Mouse (Mus musculus) midbrain, postnatal 0 days (tissue): ENCODE measurements around the gene Tmem234. TPM values are rescaled to one million over a fixed set of nuclear protein-coding genes. Genes with fewer than 3 reads are reported as not detected.

ENCODE experiments used
- ATAC-seq: fragments of 200-750 bp; cut with Nextera tagmentation; 2 replicates; pipeline ENCODE4 v1.8.0; 2017; ENCODE audit warnings: moderate number of reproducible peaks, mild to moderate bottlenecking, moderate TSS enrichment, moderate library complexity; ENCODE audit not compliant: low FRiP score
- DNase-seq: peaks from one replicate; pipeline ENCODE4 v3.0.0-alpha.2; 2015; ENCODE audit warnings: low spot score
- H3K27ac ChIP-seq: fragments of 300-500 bp; sonication (generic); 2 replicates; pipeline ENCODE4 v1.5.1; 2014; ENCODE audit warnings: low read depth, mild to moderate bottlenecking, low read length, mixed read lengths
- H3K27me3 ChIP-seq: fragments of 300-500 bp; sonication (generic); 2 replicates; pipeline ENCODE4 v1.6.1; 2014; ENCODE audit warnings: low read length, control low read depth, mixed read lengths; ENCODE audit not compliant: insufficient read depth
- H3K36me3 ChIP-seq: fragments of 300-500 bp; sonication (generic); 2 replicates; pipeline ENCODE4 v1.6.1; 2014; ENCODE audit warnings: low read length, control low read depth, mixed read lengths; ENCODE audit not compliant: insufficient read depth
- H3K4me1 ChIP-seq: fragments of 300-500 bp; sonication (generic); 2 replicates; pipeline ENCODE4 v1.6.1; 2014; ENCODE audit warnings: mild to moderate bottlenecking, control low read depth, antibody characterized with exemption, low read length, mixed read lengths; ENCODE audit not compliant: insufficient read depth
- H3K4me2 ChIP-seq: fragments of 300-500 bp; sonication (generic); 2 replicates; pipeline ENCODE4 v1.6.1; 2014; ENCODE audit warnings: low read depth, mild to moderate bottlenecking, low read length, mixed read lengths; ENCODE audit not compliant: poor library complexity, severe bottlenecking
- H3K4me3 ChIP-seq: fragments of 300-500 bp; sonication (generic); 2 replicates; pipeline ENCODE4 v1.5.1; 2014; ENCODE audit warnings: low read depth, mild to moderate bottlenecking, low read length, moderate library complexity
- H3K9ac ChIP-seq: fragments of 300-500 bp; sonication (generic); replicated peaks from 2 replicates; pipeline ENCODE4 v1.6.1; 2014; ENCODE audit warnings: mild to moderate bottlenecking, low read length, moderate library complexity, mixed read lengths; ENCODE audit not compliant: poor library complexity, severe bottlenecking
- H3K9me3 ChIP-seq: fragments of 300-500 bp; sonication (generic); 2 replicates; pipeline ENCODE4 v1.6.1; 2016; ENCODE audit warnings: low read length, control low read depth
- CTCF ChIP-seq: IDR thresholded peaks from 2 replicates; pipeline ENCODE4 v1.5.1; 2016; ENCODE audit warnings: antibody characterized with exemption, mild to moderate bottlenecking
- WGBS: fragments of 180-500 bp; shearing (Covaris S2); extraction: QIAGEN DNeasy Blood & Tissue Kit; methylation state at CpG from one replicate; pipeline ENCODE4 v1.1.7; 2014; 5-methylcytosine and 5-hydroxymethylcytosine counted together
- polyA plus RNA-seq: library from polyadenylated mRNA; unstranded; fragments of >200 nt; fragmentation: Nextera tagmentation; extraction: Ambion mirVana; gene quantifications from 2 replicates; pipeline ENCODE4 v1.2.1, GENCODE M21; 2015
- total RNA-seq: library from RNA; depleted of rRNA; stranded (reverse); fragments of >200 nt; gene quantifications from 2 replicates; pipeline ENCODE4 v1.2.3, GENCODE M21; 2014

Gene Tmem234
- total and polyA plus RNA-seq, 2 experiments from 2014 or later: 189 to 210 TPM

DNA sequence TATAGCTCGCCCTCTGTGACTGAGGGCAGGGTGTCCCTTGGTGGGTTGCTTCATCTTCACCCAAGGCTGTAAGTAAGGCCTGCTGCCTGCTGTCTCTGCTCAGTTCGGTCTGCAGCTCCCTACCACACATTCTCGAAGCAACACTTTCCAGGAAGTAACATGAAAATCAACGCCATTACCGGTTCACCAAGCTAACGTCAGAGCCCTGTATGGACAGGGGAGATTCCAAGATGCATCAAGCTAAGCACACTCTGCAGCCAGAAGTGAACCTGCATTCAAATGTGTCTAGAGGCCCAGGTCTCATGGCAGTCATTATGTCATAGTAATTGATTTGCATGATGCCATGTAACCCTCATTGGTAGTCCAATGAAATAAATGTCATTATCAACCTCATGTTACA is 30.4 kb upstream of the Tmem234 start:
- Histone ChIP-seq H3K27ac (no peak overlapping the region), H3K4me2 (no peak overlapping the region), H3K27me3 (no peaks in the 10 kb centered on the region), H3K4me1 (no peaks in the 10 kb centered on the region), H3K9ac (no peak overlapping the region), H3K36me3 (no peaks in the 10 kb centered on the region), H3K4me3 (no peak overlapping the region), H3K9me3 (no peaks in the 10 kb centered on the region)
- DNase-seq: no peak
- ATAC-seq: no peak
- 89% methylated on average over 6 of the region's 6 CpGs for WGBS
- no peak for TF ChIP-seq CTCF

DNA sequence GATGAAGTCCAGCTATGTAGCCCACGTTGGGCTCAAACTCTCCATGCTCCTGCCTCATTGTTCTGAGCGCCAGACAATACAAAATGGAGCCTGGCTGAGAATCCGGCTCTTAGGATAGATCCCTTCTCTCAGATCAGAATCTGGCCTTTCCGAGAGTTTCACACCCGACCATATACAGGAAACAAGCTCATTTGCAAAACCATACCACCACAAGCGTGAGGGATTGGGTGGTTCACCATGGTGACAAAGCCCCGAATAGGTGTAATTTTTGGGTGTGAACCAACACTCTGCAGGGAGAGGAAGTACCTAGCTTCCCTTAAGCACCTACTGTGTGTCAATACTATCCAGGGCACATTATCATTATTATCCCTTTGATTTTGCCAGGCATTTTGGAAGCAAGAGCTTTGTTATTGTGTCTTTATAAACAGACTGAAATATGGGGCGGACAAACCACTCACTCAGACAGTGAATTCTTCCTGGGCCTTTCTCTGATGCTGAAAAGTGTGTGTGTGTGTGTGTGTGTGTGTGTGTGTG is 28.9 kb upstream of the Tmem234 start:
- TF ChIP-seq CTCF: no peak
- no peaks in the 10 kb centered on the region for H3K36me3 ChIP-seq
- ATAC-seq (no peak), DNase-seq (no peak)
- no peaks in the 10 kb centered on the region for H3K27me3 ChIP-seq
- H3K9ac ChIP-seq: no peak overlapping the region
- 67% methylated on average over 8 of the region's 8 CpGs for WGBS
- H3K9me3 ChIP-seq: no peaks in the 10 kb centered on the region
- H3K27ac ChIP-seq: no peak overlapping the region
- H3K4me3 ChIP-seq: no peak overlapping the region
- no peak overlapping the region for H3K4me2 ChIP-seq
- H3K4me1 ChIP-seq: no peaks in the 10 kb centered on the region

DNA sequence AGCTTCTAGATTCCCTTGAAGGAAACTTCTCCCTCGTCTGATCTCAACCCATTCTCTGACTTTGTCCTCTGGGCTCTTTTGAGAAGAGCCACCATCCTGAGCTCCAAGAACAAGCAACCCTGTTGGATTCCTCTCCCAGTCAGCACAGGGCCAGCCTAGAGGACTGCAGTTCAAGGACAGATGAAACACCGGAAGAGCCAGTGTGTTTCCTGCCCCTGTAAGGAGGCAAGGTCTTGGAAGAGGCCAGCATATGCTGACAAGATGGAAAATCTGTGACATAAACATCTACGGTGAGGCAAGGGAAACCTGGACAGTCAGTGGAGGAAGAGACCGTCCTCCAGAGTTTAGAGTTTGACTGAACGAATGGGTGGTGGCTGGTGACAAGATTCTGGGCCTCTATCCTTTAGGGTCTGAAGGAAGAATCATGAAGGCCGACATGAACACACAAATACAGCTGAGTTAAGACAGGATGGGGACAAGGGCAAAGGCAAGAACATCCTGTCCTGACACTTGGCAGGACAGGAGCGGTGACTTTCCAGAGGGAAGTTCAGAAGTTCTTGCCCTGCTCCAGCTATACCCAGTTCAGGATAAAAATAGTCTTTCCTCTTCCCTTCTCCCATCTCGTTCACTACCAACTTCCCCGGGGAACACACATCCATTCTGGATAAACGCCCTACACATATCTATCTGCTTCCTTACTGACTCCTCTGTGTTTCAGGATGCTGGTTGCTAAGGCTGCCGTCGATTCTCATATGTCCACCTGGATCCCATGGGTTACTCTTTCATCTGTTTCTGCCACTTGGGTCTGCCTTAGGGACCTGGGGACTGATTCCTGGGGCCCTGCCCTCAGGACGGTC is 28.0 kb upstream of the Tmem234 start:
- ATAC-seq: no peak
- no peak overlapping the region for H3K9ac ChIP-seq
- 86% methylated on average over 13 of the region's 13 CpGs for WGBS

DNA sequence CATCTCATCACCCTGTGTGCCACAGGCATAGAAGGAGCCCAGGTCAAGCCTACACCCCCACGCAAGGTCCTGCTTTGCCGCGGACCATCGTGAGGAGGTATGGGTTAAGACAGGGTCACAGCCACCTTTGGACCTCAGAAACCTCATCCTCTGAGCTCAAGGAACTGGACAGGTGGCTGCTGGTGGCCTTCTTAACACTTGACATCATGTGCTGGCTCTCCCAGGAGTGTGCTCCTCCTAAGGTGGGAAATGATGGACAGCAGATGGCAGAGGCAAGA is 27.4 kb upstream of the Tmem234 start:
- ATAC-seq: no peak
- DNase-seq: no peak
- H3K36me3 ChIP-seq: no peaks in the 10 kb centered on the region
- H3K4me1 ChIP-seq: 0 out of 2 replicates have a peak, but pooled peaks cover 3% of the 10 kb centered on the region
- no peak for TF ChIP-seq CTCF
- no peak overlapping the region for H3K27ac ChIP-seq
- no peak overlapping the region for H3K4me2 ChIP-seq
- H3K27me3 ChIP-seq: no peaks in the 10 kb centered on the region; the same call in 1 of the 2 replicates
- no peaks in the 10 kb centered on the region for H3K9me3 ChIP-seq
- 94% methylated on average over 4 of the region's 4 CpGs for WGBS
- no peak overlapping the region for H3K9ac ChIP-seq
- no peak overlapping the region for H3K4me3 ChIP-seq

More for the DNA sequence above, 28.0 kb upstream of the Tmem234 start:
- Histone ChIP-seq H3K4me2 (no peak overlapping the region), H3K27ac (no peak overlapping the region), H3K27me3 (no peaks in the 10 kb centered on the region), H3K36me3 (no peaks in the 10 kb centered on the region), H3K4me1 (0 out of 2 replicates have a peak, but pooled peaks cover 3% of the 10 kb centered on the region), H3K9me3 (no peaks in the 10 kb centered on the region), H3K4me3 (no peak overlapping the region)
- no peak for TF ChIP-seq CTCF
- DNase-seq: no peak

DNA sequence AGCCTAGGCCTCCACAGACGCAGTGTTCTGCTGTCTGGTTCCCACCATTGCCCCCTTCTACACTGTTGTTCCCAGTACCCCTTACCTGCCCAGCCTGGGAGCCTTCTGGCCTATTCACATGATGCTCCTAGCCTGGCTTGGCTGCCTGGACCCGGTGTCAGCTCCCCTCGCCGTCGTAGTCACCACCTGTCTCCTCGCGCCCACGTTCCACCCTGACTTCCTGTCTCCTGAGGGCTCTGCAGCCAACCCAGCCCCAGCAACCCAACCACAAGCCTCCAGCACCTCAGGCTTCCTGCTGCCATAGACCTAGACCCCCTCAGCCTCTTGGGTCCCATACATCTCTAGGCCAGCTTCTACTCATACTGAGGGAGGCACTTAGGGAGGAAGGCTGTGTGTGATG is 27.0 kb upstream of the Tmem234 start, which contains the start of gene Lck:
TSS of gene Lck (minus strand) at position 212 of the 400 bp plus-strand sequence.
- Histone ChIP-seq H3K36me3 (no peaks in the 10 kb centered on the region), H3K27me3 (no peaks in the 10 kb centered on the region; the same call in 1 of the 2 replicates), H3K4me2 (no peak within 1 kb of the TSS), H3K9ac (no peak within 1 kb of the TSS), H3K27ac (no peak within 1 kb of the TSS), H3K9me3 (no peaks in the 10 kb centered on the region), H3K4me1 (0 out of 2 replicates have a peak, but pooled peaks cover 3% of the 10 kb centered on the region), H3K4me3 (no peak within 1 kb of the TSS)
- TF ChIP-seq CTCF: no peak
- ATAC-seq (no peak), DNase-seq (no peak)
- 87% methylated on average over 8 of the region's 8 CpGs for WGBS

DNA sequence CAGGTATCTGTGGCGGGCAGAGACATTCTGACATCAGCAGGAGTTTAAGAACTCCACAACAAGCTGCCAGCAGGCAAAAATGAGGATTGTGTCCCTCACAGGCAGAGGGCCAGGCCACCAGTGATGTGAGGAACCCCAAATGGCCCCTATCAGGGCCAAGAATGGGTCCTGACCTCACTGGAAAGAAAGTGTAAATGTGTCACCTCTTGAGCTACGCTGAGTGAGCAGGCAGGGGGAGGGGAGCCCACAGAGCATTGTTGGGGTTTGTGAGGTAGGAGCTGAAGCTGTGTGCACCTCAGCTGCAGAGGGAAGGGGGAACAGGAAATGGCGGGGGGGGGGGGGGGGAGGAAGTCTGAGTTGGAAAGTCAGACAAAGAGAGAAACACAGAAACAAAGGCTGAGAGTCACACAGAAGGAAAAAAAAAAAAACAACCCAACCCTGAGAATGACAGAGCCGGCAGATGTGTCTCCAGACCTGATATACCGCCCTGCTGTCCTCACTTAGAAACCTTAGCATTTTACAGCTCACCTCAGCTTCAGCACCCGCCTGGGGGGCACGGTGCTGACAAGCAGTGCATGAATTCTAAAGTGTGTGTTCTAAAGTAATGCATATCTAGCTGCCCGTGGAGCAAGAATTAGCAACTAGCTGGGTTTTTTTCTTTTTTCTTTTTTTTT is 25.2 kb upstream of the Tmem234 start:
- no peak for ATAC-seq
- H3K36me3 ChIP-seq: no peaks in the 10 kb centered on the region
- WGBS: 68% methylated on average over 7 of the region's 8 CpGs

More for the DNA sequence above, 25.2 kb upstream of the Tmem234 start:
- H3K4me3 ChIP-seq: no peak overlapping the region
- no peak overlapping the region for H3K9ac ChIP-seq
- no peak for TF ChIP-seq CTCF
- H3K4me2 ChIP-seq: no peak overlapping the region
- no peak for DNase-seq
- no peak overlapping the region for H3K27ac ChIP-seq
- no peaks in the 10 kb centered on the region; the same call in 1 of the 2 replicates for H3K27me3 ChIP-seq
- 0 out of 2 replicates have a peak, but pooled peaks cover 3% of the 10 kb centered on the region for H3K4me1 ChIP-seq
- H3K9me3 ChIP-seq: no peaks in the 10 kb centered on the region
